Mouse (Mus musculus) mouse trophoblast stem cell (cell line): ENCODE measurements around the gene Tma7.

Experiments
- in situ Hi-C, 2 experiments: fragments of 300-500 bp; cut with MseI, MboI; formaldehyde crosslinking; loops; 2 replicates in 1 of 2; 3 replicates in 1 of 2; pipeline ENCODE4 v1.15.1; 2025

Tma7 gene

DNA sequence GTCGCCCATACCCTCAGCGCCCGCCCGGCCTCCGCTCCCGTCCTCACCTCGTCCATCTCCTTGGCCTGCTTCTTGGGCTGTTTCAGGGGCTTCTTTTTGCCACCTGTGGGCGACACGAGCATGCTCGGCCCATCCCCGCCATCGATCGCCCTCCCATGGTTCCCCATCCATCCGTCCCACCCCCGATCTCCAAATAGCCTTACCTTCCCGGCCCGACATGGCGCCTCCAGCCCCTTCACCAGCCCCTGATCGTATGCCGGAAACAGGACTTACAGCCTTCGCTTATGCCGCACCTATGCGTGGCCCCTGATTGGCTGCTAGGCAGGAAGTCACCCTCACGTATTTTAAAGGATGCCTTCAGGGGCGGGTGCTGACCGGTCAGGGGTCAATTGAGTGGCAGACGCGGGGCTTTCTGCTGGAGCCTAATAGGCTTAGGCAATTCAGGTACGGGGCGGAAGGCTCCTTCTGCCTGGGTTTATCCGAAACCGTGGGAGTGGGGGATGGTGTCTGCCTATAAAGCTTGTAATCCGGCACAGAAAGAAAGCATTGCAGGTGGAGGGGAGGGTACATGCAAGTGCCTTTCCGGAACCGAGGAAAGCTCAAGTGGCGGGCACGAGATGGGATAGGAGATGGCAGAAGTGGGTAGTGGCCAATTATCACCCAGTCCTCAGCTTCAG, at the start of gene Tma7, which contains the start of gene Ccdc51:
Gene Tma7 (minus strand): TSS at position 464 of the 677 bp plus-strand sequence.
Gene Ccdc51 (plus strand): TSS at position 370 of the 677 bp plus-strand sequence.
- in situ Hi-C loops = no loop called here

DNA sequence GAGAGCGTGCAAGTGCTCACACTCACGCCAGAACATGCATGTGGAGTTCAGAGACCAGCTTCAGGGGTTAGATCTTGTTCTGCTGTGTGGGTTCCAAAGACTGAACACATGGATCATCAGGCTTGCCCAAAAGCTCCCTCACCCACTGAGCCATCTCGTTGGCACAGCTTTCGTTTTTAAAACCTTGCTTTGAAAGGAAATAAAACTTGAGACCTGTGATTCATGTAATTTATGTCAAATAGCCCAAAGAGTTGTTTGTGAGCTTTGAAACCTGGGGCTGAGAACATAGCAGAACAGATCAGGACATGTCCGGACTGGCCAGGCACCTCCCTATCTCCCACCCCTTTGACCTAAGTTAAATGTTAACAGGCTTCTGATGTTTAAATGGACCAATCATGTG, 47.7 kb upstream of the Tma7 start:
- in situ Hi-C loops = no loop called here

DNA sequence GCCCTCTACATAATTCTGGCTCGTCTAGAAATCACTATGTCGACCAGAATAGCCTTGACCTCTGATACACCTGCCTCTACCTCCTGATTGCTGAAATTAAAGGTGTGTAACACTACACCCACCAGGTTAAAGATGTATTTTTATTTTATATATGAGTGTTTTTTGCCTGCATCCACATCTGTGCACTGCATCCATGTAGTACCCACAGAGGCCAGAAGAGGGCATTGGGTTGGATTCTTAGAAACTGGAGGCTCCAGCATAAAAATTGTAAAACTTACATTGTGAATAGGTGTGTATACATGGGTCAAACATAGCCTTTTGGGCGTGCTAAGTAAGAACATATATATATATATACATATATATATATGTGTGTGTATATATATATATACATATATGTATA, 45.8 kb upstream of the Tma7 start:
- in situ Hi-C loops = loop anchor here (10.0 kb wide), 1 partner anchor 123 kb away; no protein-coding TSS in a partner anchor

DNA sequence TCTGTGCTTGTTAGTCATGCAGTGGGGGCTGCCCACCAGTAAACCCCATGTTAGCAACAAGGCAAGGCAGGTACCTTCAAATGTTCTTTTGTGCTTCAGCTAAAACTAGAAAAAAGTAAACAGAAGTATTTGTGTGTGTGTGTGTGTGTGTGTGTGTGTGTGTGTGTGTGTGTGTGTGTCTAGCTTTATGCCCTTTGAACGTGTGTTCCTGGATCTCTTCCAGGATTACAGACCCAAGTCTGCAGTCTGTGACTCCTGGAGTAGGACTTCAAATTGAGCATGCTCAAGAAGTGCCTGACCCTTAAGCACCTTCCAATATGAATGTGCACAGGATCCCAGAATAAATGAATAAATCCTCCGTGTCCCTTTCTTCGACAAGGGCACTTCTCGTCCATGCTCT, 44.7 kb upstream of the Tma7 start:
- in situ Hi-C loops = loop anchor here (10.0 kb wide), 1 partner anchor 122 kb away; no protein-coding TSS in a partner anchor

DNA sequence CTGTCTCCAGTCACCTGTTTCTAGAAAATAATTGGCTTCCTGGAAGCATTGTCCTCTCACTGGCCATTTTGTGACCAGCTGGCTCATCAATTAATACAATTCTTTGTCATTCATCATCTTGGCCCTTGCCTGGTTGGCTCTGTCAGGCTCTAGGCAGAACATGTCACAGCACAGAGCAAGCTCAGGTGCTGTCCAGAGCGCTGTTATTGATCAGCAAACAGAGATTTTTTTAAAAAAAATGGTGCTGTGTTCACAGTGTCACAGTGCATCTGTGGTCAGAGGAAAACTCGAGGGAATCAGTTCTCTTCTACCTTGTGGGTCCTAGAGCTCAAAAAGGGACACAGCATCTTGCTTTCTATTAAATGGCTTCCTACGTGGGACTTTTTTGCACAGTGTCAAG, 43.1 kb upstream of the Tma7 start:
- in situ Hi-C loops = loop anchor here (10.0 kb wide), 1 partner anchor 121 kb away; no protein-coding TSS in a partner anchor

DNA sequence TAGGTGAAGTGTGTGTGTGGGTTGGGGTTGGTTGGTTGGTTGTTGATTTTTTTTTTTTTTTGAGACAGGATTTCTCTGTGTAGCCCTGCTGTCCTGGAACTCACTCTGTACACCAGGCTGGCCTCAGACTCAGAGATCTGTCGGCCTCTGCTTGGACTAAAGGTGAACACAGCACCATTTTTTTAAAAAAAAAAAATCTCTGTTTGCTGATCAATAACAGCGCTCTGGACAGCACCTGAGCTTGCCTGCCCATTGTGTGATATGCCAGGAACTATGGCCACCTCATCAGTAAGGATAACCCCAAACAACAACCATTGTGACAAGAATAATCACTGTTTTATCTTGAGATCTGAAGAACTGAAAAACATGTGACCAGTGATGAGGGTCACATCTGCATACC, 42.7 kb upstream of the Tma7 start:
- in situ Hi-C loops = loop anchor here (10.0 kb wide), 1 partner anchor 120 kb away; no protein-coding TSS in a partner anchor

DNA sequence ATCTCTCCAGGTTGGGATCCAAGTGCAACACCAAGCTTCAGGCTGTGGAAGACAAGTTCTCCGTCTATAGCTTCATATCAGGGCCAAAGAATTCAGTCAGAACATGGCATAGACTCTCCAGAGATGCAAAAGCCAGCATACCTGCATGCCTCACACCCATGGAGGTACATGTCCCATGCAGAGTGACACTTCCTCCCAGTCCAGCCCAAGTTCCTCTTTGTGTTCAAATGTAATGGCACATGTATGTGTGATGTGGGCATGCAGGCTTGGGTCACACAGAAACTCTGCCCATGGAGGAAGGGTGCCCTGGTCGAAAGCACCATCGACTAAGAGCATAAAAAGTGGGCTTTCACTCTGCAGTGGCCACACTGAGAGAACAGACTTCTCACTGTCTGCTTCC, 41.8 kb upstream of the Tma7 start:
- in situ Hi-C loops = loop anchor here (5.0 to 10.0 kb wide), 2 partner anchors 37 to 119 kb away; no protein-coding TSS in a partner anchor

DNA sequence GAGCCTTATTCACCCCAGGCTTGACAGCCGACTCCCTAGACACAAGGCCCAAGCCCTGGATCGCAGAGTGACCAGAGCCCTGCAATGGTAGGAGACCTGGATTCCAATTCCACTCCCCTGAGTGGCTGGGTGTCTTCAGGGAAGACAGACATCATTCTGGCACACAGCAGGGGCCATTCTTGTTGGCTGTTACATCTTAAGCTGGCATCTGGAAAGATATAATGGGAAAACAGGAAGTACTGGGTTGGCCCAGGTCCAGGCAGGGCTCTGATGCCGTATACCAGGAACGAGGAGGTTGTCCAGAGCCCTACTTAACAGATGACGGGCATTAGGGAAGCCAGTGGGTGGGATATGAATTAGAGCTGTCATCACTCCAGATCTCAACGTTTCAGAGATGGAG, 40.9 kb upstream of the Tma7 start:
- in situ Hi-C loops = loop anchor here (5.0 to 10.0 kb wide), 2 partner anchors 36 to 118 kb away; no protein-coding TSS in a partner anchor

DNA sequence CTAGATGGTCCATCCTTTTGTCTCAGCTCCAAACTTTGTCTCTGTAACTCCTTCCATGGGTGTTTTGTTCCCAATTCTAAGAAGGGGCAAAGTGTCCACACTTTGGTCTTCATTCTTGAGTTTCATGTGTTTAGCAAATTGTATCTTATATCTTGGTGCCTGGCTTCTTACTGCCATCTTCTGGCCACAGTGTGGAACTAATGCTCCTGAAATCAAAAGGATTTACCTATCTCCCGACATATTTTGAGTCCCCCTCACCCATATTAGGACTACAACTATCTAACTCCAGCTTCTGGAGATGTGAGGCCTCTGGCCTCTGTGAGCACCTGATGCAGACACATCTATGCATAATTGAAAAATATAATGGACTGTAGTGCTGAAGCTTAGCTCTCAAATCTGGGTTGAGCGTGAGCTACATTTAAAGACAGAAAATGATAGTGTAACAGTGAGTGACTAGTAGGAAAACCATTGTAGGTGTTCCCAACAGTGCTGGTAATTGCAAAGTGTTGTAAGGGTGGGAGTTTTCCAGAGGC, 40.2 kb upstream of the Tma7 start:
- in situ Hi-C loops = loop anchor here (5.0 to 10.0 kb wide), 2 partner anchors 35 to 118 kb away; no protein-coding TSS in a partner anchor

DNA sequence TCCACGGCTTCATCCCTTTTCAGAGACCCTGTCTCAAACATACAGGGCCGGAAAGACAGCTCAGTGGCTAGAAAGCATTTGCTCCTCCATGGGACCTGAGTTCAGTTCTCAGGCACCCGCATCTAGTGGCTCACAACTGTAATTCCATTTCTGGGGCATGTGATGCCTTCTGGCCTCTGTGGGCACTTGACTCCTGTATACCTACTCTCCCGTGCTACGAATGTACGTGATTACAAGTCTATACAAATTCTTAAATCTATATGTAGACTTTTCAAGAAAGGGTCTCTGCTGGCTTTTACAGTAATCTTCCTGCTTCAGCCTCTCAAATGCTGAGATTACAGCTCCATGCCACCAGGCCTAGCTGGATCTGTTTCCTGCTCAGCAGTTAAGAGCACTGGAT, 38.6 kb upstream of the Tma7 start:
- in situ Hi-C loops = loop anchor here (5.0 to 10.0 kb wide), 2 partner anchors 34 to 116 kb away; no protein-coding TSS in a partner anchor

DNA sequence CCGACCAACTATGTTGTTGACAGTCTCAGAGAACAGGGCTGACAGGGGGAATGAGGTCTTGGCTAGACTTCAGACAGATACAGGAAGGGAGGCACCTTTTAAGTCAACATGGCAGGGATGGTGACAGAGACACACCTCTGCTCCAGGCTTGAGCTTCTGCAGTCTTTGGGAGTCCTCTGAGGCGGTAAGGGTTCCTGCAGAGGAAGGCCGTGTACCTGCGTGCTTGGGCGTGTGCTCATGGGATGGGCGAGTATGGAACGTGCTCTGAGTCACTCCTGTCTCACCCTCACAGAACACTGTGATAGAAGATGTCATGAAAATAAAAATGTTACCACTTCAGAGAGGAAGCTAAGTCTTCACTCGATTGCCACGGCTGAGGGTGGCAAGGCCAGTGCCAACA, 37.2 kb upstream of the Tma7 start:
- in situ Hi-C loops = no loop called here

DNA sequence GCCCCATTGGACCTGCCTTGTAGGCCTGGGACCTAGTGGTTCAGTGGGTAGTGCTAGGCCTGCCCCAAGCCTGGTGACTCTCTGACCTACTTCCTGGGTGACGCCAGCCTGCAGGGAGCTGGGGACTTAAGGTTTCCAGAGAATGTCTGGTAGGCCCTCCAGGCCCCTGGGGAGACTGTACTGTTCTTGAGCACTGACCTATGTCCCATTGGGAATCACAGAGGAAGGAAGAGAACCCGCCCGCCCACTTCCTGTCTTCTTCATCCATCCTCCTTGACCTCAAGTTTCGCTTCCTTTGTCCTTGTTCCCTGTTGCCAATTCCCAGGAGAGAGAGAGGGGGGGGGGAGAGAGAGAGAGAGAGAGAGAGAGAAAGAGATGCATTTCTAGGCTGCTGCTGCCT, 35.7 kb upstream of the Tma7 start:
- in situ Hi-C loops = no loop called here

DNA sequence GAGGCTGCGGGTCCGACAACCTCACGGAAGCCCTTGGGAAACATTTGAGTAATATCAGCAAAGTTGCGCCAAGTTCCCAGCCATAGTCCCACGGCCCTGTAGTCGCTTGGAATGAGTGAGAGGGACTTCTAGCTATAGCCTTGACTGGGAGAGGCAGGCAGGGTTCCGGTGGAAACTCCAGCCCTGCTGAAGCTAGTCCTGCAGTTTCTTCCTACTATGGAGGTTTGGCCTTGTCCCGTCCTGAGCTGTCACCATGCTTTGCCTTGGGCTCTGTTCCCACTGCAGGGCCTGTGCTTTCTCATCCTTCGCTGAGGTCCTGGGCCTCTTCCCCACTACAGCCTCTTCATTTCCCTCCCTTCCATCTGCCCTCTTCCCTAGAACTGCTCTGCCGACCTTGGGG, 33.8 kb upstream of the Tma7 start:
- in situ Hi-C loops = no loop called here

DNA sequence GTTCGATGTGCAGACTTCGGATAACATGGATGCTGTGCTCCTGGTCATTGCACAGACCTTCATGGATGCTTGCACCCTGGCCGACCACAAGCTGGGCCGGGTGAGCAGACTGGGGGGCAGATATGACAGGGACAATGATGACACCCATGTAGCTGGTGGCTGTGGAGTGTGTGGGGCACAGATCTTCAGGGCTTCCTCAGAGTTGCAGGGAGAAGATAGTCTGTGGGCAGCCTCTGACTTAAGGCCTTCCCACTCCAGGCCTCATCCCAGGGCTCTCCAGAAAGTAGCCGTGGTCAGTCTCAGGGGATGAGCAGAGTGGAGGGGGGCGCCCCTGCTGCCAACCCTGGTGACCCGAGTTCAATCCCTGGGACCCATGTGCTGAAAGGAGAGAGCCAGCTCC, 32.5 kb upstream of the Tma7 start:
- in situ Hi-C loops = no loop called here

DNA sequence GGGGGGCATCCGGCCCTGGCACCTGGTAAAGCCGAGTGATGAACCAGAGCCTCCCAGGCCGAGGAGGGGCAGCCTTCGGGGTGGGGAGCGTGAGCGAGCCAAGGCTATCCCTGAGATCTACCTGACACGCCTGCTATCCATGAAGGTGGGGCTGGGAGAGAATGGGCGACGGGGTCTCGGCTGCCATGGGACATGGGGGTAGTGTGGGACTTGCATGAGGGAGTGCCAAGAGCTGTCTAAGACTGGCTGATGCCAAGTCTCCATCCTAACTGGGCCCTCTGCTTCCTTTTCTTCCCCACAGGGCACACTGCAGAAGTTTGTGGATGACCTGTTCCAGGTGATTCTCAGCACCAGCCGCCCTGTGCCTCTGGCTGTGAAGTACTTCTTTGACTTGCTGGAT, 31.9 kb upstream of the Tma7 start:
- in situ Hi-C loops = no loop called here

DNA sequence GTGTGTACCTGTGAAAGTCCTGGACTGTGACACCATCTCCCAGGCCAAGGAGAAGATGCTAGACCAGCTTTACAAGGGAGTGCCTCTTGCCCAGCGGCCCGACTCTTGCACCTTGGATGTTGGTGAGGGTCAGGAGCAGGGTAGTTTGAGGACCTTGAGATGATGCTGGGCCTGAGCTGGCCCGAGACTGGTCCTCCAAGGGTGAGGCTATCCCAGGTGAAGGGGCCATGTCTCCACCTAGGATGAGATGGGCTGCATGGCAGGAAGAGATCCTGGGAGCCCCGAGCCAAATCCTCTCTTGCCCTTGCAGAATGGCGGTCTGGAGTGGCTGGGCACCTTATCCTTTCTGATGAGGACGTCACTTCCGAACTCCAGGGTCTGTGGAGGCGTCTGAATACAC, 30.9 kb upstream of the Tma7 start:
- in situ Hi-C loops = no loop called here

DNA sequence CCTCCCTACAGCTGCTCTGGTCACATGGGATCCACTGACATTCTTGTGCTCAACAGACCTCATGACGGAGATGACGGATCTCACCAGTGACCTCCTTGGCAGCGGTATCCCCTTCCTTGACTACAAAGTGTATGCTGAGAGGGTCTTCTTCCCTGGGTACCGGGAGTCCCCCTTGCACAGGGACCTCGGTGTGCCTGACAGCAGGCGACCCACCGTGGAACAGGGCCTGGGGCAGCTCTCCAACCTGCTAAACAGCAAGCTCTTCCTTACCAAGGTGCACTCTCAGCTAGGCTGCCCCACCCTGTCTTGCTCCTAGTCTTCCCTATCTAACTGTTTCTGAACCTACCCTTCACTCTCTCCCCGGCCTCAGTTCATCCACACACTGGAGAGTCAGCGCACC, 29.2 kb upstream of the Tma7 start:
- in situ Hi-C loops = no loop called here

DNA sequence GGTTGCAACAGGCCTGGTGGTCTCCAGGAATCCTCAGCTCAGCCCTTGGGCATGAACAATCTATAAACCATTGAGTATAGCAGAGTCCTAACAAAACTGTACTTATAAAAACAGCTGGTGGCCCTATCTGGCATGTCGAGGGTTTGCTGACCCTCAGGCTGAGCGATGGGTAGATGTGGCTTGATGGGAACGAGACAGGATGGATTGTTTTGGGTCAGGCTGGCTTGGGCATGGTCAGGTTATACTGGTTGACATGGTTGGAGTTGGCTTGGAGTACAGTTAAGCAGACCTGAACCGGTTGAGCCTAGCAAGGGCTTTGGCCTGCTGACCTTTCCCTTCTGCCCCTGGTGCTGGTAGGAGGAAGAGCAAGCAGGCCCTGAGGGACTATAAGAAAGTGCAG, 28.7 kb upstream of the Tma7 start:
- in situ Hi-C loops = no loop called here

DNA sequence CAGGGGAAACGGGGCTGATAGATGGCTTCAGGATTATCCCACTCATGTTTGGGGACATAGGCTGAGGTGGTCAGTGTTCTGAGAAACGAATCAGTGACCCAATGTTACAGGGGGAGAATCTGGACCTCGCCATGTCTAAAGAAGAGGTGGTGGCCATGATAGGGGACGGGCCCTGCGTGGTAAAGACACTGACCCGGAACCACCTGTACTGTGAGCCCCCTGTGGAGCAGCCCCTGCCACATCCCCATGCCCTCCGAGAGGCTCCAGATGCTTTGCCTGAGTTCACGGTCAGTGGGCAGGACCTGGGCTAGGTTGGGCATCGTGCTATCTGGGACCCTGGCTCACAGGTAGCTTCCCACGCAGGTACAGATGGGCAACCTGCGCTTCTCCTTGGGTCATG, 27.9 kb upstream of the Tma7 start:
- in situ Hi-C loops = no loop called here

DNA sequence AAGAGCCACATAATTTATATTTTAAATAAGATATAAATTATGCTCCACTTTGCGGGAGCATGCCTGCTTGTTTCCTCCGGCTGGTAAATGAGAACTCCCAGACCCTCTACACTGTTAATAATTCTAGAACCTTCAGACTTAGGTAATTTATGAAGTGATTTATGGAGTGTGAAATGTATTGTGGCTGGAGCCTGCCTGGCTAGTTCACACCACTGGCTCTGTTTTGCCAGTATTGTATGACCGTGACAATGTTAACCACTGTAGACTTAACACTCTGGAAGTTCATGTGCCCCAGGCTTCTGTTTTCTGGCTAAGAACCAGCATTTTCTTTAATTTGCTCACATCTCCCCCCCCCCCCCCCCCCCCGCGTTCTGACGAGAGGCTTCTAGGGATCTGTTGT, 25.0 kb upstream of the Tma7 start:
- in situ Hi-C loops = no loop called here

DNA sequence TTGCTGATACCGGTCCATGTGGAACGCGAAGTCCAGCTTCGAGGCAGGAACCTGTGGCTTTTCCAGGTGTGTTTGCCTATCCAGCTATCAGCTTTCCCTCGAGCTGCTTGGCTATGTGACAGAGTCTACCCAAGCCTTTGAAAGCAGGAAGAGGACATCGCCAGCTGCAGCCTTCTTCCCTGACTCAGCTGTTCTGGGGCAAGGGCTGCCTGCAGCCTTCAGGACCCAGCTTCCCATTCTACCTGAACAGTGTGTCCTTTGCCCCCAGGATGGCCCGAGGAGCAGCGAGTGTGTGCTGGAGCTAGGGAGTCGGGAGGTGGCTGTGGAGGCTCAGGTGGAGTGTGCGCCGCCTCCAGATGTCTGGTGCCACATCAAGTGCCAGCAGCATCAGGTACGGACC, 23.3 kb upstream of the Tma7 start:
- in situ Hi-C loops = no loop called here

DNA sequence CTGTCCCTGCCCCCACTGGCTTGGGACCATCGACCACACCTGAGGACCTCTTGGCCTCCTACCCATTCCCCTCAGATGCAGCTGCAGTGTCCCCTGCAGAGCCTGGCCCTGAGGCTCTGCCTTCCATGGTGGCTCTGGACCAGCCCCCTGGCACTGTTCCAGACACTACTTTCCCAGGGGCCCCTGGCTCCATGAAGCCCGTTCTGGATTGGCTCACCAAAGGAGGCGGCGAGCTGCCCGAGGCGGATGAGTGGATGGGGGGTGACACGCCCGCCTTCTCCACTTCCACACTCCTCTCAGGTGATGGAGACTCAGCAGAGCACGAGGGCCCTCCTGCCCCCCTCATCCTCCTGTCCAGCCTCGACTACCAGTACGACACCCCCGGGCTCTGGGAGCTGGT, 22.6 kb upstream of the Tma7 start:
- in situ Hi-C loops = no loop called here

DNA sequence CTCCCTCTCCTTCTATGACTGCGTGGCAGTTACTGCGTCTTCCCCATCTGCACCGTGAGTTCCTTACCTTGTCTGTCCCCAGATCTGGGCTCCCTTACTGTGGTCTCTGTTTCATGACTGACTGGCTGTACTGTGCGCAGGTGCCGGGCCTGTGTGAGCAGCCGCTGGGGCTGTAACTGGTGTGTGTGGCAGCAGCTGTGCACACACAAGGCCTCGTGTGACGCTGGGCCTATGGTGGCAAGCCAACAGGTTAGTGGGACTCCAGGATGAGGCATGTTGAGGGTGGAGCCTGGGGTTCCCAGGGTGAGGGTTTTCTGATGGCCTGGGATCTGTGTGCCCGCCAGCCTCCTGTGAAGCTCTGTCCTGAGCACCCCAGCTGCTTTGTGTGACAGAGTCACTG, 21.7 kb upstream of the Tma7 start:
- in situ Hi-C loops = no loop called here
